Mouse (Mus musculus) intestine, embryonic 15.5 days (tissue): ENCODE results near the gene Ssc5d. TPM values are rescaled to one million over a fixed set of nuclear protein-coding genes. Genes with fewer than 3 reads are reported as not detected.

Experiments used
- ATAC-seq: fragments of 200-750 bp; cut with Nextera tagmentation; 2 replicates; pipeline ENCODE4 v1.8.0; 2017; ENCODE audit warnings: moderate TSS enrichment, moderate library complexity
- H3K27ac ChIP-seq: fragments of 300-500 bp; sonication (generic); 2 replicates; pipeline ENCODE4 v1.5.1; 2015; ENCODE audit warnings: mild to moderate bottlenecking, inconsistent platforms
- H3K27me3 ChIP-seq: fragments of 300-500 bp; sonication (generic); replicated peaks from 2 replicates; pipeline ENCODE4 v1.6.1; 2015; ENCODE audit warnings: inconsistent platforms
- H3K36me3 ChIP-seq: fragments of 300-500 bp; sonication (generic); 2 replicates; pipeline ENCODE4 v1.6.1; 2015; ENCODE audit warnings: inconsistent platforms
- H3K4me1 ChIP-seq: fragments of 300-500 bp; sonication (generic); replicated peaks from 2 replicates; pipeline ENCODE4 v1.6.1; 2015; ENCODE audit warnings: inconsistent platforms
- H3K4me2 ChIP-seq: fragments of 300-500 bp; sonication (generic); replicated peaks from 2 replicates; pipeline ENCODE4 v1.6.1; 2015; ENCODE audit warnings: mild to moderate bottlenecking, inconsistent platforms
- H3K4me3 ChIP-seq: fragments of 300-500 bp; sonication (generic); replicated peaks from 2 replicates; pipeline ENCODE4 v1.5.1; 2015; ENCODE audit warnings: inconsistent platforms
- H3K9ac ChIP-seq: fragments of 300-500 bp; sonication (generic); 2 replicates; pipeline ENCODE4 v1.6.1; 2015; ENCODE audit warnings: inconsistent platforms
- H3K9me3 ChIP-seq: fragments of 300-500 bp; sonication (generic); 2 replicates; pipeline ENCODE4 v1.6.1; 2016; ENCODE audit warnings: inconsistent platforms
- WGBS: fragments of 180-500 bp; shearing (Covaris S2); methylation state at CpG from one replicate; pipeline ENCODE4 v1.1.7; 2015; 5-methylcytosine and 5-hydroxymethylcytosine counted together
- polyA plus RNA-seq: library from polyadenylated mRNA; unstranded; fragments of >200 nt; fragmentation: Nextera tagmentation; extraction: Ambion mirVana; gene quantifications from 2 replicates; pipeline ENCODE4 v1.2.1, GENCODE M21; 2015

Gene Ssc5d
- polyA plus RNA-seq, 1 experiment from 2014 or later, result 3.5 TPM

DNA sequence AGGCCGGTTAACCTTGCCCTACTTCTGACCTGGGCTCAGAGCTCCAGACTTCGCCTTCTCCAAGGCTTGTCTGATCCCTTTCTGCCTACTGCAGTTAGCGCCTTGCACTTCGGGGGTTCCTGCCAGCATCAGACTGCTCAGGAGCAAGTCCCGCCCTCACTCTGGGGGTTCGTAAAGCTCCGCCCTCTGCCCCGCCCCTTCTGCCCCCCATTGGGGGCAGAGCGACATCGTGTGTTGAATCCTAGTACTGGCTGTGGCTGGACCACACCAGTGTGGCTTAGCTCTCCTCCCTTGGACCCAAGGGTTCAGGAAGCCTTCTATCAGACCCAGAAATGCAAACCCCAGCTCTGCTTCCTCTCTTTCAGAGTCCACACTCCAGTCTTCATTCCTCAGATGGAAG is 38.7 kb downstream of the Ssc5d start, which contains the start of gene Sbk2:
TSS of gene Sbk2 (minus strand) at position 135 of the 400 bp plus-strand sequence.
- 3% methylated on average over 10 of the region's 10 CpGs for WGBS
- Histone ChIP-seq H3K9me3 (no peaks in the 10 kb centered on the region), H3K9ac (no peak within 1 kb of the TSS), H3K27me3 (no peaks in the 10 kb centered on the region), H3K4me2 (peak within 1 kb of the TSS; percentile 42), H3K4me3 (0 out of 2 replicates have a peak within 1 kb of the TSS, but pooled peaks have one; percentile 4), H3K36me3 (no peaks in the 10 kb centered on the region), H3K4me1 (peaks cover 3% of the 10 kb centered on the region; the same call in 1 of the 2 replicates), H3K27ac (no peak within 1 kb of the TSS)
- peak; percentile 97 for ATAC-seq

DNA sequence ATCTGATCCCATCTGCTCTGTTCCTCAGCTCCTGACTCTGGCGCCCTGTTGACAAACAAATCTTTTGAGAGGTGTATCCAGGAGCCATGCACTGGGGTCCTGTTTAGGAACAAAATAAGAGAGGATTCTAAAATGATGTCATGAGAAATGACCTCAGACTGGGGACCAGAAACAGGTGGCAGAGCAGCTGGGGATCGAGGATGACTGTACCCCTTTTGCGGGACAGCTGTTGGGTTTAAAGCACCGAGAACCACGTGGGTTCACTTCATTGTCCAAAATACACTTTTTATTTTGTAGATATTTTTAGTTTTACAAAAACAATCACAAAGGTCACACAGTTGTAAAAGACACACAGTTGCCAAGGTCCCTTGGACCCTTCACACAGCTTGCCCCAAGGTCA is 39.4 kb downstream of the Ssc5d start:
- H3K36me3 ChIP-seq, result no peaks in the 10 kb centered on the region
- peaks cover 3% of the 10 kb centered on the region; the same call in 1 of the 2 replicates for H3K4me1 ChIP-seq
- no peak for ATAC-seq
- no peak overlapping the region for H3K9ac ChIP-seq
- WGBS, result 82% methylated on average over 5 of the region's 5 CpGs
- no peak overlapping the region for H3K27ac ChIP-seq
- H3K4me2 ChIP-seq, result no peak overlapping the region
- H3K4me3 ChIP-seq, result no peak overlapping the region
- H3K9me3 ChIP-seq, result no peaks in the 10 kb centered on the region
- no peaks in the 10 kb centered on the region for H3K27me3 ChIP-seq

DNA sequence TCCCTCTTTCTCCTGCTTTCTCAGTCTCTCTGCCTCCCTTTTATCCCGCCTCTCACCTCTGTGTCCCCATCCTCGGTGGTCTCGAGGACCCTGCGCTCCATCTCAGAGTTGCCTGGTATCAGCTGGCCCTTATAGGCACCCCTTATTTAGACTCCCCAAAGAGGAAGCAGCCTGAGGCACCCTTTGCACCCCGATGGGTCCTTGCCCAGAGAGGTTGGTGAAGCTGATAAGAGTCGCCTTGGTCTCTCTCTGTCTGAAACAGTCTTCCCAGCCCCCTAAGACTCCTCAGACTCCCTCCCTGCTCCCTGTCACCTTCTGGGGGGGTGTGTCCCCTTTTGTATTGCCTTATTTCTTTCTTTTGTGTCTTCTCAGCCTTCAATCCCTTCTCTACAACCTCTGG is 45.5 kb downstream of the Ssc5d start, which contains the start of gene Sbk3:
TSS of gene Sbk3 (minus strand) at position 101 of the 400 bp plus-strand sequence.
- Histone ChIP-seq H3K4me2 (no peak within 1 kb of the TSS), H3K27ac (no peak within 1 kb of the TSS), H3K9ac (no peak within 1 kb of the TSS), H3K9me3 (no peaks in the 10 kb centered on the region), H3K36me3 (no peaks in the 10 kb centered on the region), H3K27me3 (no peaks in the 10 kb centered on the region), H3K4me1 (no peaks in the 10 kb centered on the region), H3K4me3 (no peak within 1 kb of the TSS)
- ATAC-seq, result no peak
- 36% methylated on average over 6 of the region's 6 CpGs for WGBS

DNA sequence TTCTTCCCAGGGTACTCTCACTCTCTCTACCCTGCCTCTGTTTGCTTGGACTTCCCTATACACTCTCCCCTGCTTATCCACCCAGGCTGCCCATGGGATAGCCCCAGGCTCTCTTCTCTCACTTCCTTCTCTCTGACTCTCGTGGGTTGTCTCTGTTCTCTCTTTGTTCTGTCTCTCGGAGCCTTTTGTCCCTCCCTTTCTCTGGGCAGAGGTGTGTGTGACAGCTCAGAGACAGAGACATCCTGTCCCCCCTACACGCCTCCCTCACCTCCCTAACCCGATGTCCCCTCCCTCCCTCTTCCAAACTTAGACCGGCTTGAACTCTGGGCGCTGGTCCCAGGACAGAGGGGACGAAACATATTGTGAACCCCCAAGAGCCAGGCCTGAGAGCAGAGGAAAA is 46.1 kb downstream of the Ssc5d start:
- no peaks in the 10 kb centered on the region for H3K4me1 ChIP-seq
- H3K27me3 ChIP-seq, result no peaks in the 10 kb centered on the region
- H3K9me3 ChIP-seq, result no peaks in the 10 kb centered on the region
- no peak for ATAC-seq
- no peak overlapping the region for H3K4me3 ChIP-seq
- H3K36me3 ChIP-seq, result no peaks in the 10 kb centered on the region
- H3K9ac ChIP-seq, result no peak overlapping the region
- H3K4me2 ChIP-seq, result no peak overlapping the region
- 32% methylated on average over 7 of the region's 7 CpGs for WGBS
- no peak overlapping the region for H3K27ac ChIP-seq

DNA sequence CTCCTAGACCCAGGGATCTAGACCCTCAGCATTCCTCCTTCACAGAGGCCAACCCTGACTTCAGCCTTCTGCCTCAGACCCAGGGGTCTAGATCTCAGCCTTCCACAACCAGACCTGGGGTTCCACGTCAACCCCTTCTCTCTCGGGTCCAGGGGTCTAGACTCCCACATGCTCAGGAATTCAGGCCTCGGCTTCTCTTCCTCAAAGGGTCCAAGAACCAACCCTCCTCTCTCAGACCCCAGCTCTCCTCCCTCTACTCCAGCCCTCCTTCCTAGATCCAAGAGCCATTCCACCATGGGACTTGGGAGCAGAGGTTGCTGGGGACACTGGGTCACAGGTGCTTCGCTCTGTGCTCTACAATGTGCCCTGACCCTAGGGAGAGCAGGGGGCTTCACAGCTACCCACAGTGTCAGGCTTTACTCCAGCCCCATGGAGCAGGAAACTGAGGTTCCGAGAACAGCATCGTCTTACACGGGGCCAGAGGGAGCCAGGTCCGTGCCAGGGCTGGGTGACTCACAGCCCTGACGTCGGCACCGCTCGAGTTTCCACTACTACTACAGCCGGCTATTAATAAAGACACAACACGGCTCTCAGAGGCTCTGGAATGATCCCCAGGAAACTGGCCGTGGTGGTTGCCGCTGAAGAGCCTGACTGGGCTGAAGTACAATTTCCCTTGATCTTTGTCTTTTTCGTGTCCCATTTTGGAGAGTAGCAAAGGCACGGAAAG is 46.9 kb downstream of the Ssc5d start:
- WGBS, result 66% methylated on average over 18 of the region's 18 CpGs
- no peaks in the 10 kb centered on the region for H3K36me3 ChIP-seq
- H3K9me3 ChIP-seq, result no peaks in the 10 kb centered on the region
- no peaks in the 10 kb centered on the region for H3K4me1 ChIP-seq
- H3K27me3 ChIP-seq, result no peaks in the 10 kb centered on the region
- no peak overlapping the region for H3K27ac ChIP-seq
- ATAC-seq, result no peak
- H3K4me3 ChIP-seq, result no peak overlapping the region
- no peak overlapping the region for H3K4me2 ChIP-seq
- H3K9ac ChIP-seq, result no peak overlapping the region

DNA sequence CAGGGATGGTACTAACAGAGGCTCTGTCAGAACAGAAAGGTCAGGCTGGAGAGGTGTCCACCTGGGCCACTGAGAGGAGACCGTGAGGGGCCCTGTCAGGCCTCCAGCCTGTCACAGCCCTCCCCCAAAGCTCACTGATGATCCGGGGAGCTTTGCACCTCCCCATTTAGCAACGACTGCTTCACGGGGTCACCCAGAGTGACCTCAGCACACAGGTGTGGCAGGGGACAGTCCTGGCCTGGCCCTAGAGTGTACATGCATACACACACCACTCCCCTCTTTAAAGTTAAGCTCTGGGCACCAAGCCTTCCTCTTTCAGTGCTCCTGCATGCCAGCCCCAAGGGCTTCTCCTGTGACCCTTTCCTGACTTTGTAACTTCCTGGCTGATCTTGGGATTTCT is 49.9 kb downstream of the Ssc5d start:
- Histone ChIP-seq H3K9ac (no peak overlapping the region), H3K4me3 (no peak overlapping the region), H3K27ac (no peak overlapping the region), H3K9me3 (no peaks in the 10 kb centered on the region), H3K4me1 (no peaks in the 10 kb centered on the region), H3K36me3 (no peaks in the 10 kb centered on the region), H3K27me3 (no peaks in the 10 kb centered on the region), H3K4me2 (no peak overlapping the region)
- ATAC-seq, result no peak
- WGBS, result 44% methylated on average over 4 of the region's 4 CpGs

DNA sequence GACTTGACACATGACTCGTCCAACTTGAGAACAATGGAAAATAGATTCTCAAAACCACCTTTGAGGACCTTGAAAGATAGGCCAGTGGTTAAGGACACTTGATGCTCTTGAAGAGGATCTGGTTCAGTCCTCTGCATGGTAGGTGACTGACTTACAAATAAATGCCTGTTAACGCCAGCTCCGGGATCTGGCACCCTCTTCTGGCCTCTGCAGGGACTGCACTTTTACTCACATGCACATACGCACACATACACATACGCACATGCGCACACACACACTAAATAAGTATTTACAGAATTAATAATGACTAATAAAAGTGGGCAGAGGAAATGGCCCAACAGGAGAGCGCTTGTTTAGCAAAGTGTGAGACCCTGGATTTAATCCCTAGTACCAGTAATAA is 51.2 kb downstream of the Ssc5d start:
- no peaks in the 10 kb centered on the region for H3K4me1 ChIP-seq
- no peak overlapping the region for H3K4me3 ChIP-seq
- no peaks in the 10 kb centered on the region for H3K36me3 ChIP-seq
- H3K4me2 ChIP-seq, result no peak overlapping the region
- no peaks in the 10 kb centered on the region for H3K9me3 ChIP-seq
- H3K9ac ChIP-seq, result no peak overlapping the region
- no peak for ATAC-seq
- WGBS, result 91% methylated on average over 7 of the region's 7 CpGs
- no peak overlapping the region for H3K27ac ChIP-seq
- no peaks in the 10 kb centered on the region for H3K27me3 ChIP-seq

DNA sequence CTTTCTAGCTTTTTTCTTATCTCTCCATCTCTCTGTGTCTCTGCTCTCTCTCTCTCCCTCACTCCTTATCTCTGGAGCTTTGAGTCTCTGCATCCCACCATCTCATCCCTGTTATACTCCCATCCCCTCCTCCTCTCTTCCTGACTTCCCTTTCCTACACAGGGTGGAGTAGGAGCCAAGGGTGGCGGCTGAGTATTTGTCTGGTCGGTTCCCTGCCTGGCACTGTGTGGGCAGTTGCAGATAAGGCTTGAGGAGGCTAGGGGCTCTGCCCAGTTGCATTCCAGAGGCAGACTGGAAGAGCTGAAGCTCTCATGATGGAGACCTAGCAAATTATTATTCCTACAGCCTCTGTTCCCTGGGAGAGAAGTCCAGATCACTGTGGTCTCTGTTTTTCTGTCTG is 62.7 kb downstream of the Ssc5d start:
- peaks cover 10% of the 10 kb centered on the region; the same call in 1 of the 2 replicates for H3K36me3 ChIP-seq
- no peaks in the 10 kb centered on the region for H3K9me3 ChIP-seq
- H3K4me3 ChIP-seq, result no peak overlapping the region
- H3K4me2 ChIP-seq, result no peak overlapping the region
- ATAC-seq, result peak; percentile 61; the same call in 1 of the 2 replicates
- no peak overlapping the region for H3K9ac ChIP-seq
- H3K27ac ChIP-seq, result no peak overlapping the region
- H3K4me1 ChIP-seq, result no peaks in the 10 kb centered on the region
- no peaks in the 10 kb centered on the region for H3K27me3 ChIP-seq
- 46% methylated on average over 2 of the region's 2 CpGs for WGBS

DNA sequence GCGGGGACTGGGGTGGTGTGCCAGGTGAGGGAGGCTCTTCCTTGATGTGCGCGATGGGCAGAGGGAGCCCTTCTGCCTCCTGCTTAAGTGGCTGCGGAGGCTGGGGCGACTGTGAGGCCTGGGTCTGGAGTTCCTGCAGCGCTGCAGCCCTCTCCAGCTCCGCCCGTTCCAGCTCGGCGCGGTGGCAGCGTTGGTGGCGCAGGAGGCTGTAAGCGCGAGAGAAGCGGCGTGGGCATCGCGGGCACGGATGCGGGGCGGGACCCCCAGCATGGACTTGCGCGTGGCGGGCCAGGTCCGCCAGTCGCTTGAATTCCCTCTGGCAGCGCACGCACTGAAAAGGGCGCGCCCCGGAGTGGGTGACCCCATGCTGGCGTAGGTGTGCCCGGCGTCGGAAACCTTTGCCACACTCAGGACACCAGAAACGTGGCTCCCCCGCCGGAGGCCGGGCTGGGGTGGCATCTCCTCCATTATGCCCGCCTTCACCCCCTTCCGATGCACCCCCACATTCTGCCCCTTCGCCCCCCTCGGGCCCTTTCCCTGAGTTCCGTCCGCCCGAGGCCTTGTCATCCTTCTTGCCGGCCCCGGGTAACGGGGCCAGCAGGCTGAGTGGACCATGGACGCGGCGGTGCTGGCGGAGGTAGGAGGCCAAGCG is 67.9 kb downstream of the Ssc5d start:
- 49% methylated on average over 53 of the region's 55 CpGs for WGBS
- no peak overlapping the region for H3K4me3 ChIP-seq
- ATAC-seq, result no peak

DNA sequence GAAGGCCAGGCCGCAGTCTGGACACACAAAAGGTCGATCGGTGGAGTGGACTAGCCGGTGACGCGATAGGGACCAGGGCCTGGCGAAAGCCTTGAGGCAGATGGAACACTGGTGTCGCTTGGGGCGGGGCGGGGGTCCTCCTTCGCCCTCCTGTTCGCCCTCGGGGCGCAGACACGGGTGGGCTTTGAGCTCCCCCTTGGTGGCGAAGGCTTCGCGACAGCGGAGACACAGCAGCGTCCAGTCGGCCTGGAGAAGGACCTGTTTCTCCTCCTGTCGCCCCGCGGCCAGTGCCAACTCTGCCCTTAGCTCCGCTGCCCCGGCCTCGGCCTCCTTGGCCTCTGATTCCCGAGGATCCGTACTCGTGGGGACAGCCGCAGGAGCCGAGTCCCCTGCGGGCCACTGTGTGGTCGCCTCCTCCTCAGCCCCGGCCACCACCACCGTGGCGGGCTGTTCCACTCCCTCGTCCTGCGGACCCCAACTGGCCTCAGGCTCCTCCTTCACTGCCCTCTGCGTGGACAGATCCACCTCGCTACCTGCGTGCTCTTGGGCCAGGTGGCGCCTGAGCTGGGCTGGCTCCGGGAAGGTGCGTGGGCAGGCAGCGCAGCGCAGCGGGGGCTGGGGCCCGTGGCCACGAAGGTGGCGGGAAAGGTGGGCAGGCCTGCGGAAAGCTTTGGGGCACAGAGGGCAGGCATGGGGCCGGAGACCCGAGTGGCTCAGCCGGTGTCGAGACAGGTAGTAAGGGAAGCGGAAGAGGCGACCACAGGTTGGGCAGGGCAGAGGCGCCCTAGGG is 68.6 kb downstream of the Ssc5d start:
- no peaks in the 10 kb centered on the region for H3K9me3 ChIP-seq
- peaks cover 17% of the 10 kb centered on the region; the same call in 1 of the 2 replicates for H3K36me3 ChIP-seq
- no peak overlapping the region for H3K4me3 ChIP-seq
- 62% methylated on average over 59 of the region's 59 CpGs for WGBS
- peak overlapping the region; percentile 80; the same call in 1 of the 2 replicates for H3K4me2 ChIP-seq
- peaks cover 16% of the 10 kb centered on the region for H3K4me1 ChIP-seq
- no peaks in the 10 kb centered on the region for H3K27me3 ChIP-seq
- H3K27ac ChIP-seq, result no peak overlapping the region
- H3K9ac ChIP-seq, result no peak overlapping the region
- no peak for ATAC-seq

More for the DNA sequence above, 67.9 kb downstream of the Ssc5d start:
- Histone ChIP-seq H3K9me3 (no peaks in the 10 kb centered on the region), H3K9ac (no peak overlapping the region), H3K4me2 (no peak overlapping the region), H3K36me3 (peaks cover 17% of the 10 kb centered on the region; the same call in 1 of the 2 replicates), H3K27me3 (no peaks in the 10 kb centered on the region), H3K4me1 (peaks cover 16% of the 10 kb centered on the region), H3K27ac (no peak overlapping the region)
